Mouse (Mus musculus): ENCODE results near the gene Zup1. TPM values are rescaled to one million over a fixed set of nuclear protein-coding genes. Genes with fewer than 3 reads are reported as not detected.

Zup1 gene
- total RNA-seq, 2 experiments from 2014 or later = 17.1 to 19.5 TPM

- Histone ChIP-seq H3K27ac (no peak overlapping the region), H3K4me3 (no peak overlapping the region)
- no peak for DNase-seq (ENCODE audit: low spot score in 2 of 2)
- no peak for TF ChIP-seq CTCF (conservative IDR thresholded peaks at IDR 0.05)
Observed at GRCm38 (mm10) chr10:33872672-33873398, 78.2 kb downstream of the Zup1 start.

GRCm38 (mm10) chr10:33870441-33870840 is 80.6 kb downstream of the Zup1 start:
- DNase-seq (ENCODE audit: low spot score in 2 of 2) = no peak
- Histone ChIP-seq H3K4me3 (no peak overlapping the region), H3K27ac (no peak overlapping the region)
- TF ChIP-seq CTCF (conservative IDR thresholded peaks at IDR 0.05) = no peak

Other genes starting within 250 kb of the Zup1 start
- 1 to 10 TPM; 1.3 to 1.6 TPM for gene Sult3a2, start 164.6 kb downstream of the Zup1 start, total RNA-seq (2021)
- gene Sult3a1, start 93.5 kb downstream of the Zup1 start, total RNA-seq (2021) = not detected
- gene Rsph4a, start 46.2 kb downstream of the Zup1 start, total RNA-seq (2021) = 1 to 10 TPM; 5.6 to 5.8 TPM
- gene Rwdd1, start 68.4 kb upstream of the Zup1 start, total RNA-seq (2021) = 100 to 1,000 TPM in 1 of 2 experiments, 10 to 100 TPM in 1; 94.7 to 112 TPM
- gene Trappc3l, start 86.3 kb upstream of the Zup1 start, total RNA-seq (2021) = under 1 TPM in 1 of 2 experiments, not detected in 1; 0.39 TPM
- not detected for gene Calhm4, start 93.0 kb upstream of the Zup1 start, total RNA-seq (2021)
- 1 to 10 TPM; 3.9 to 4.7 TPM for gene Calhm5, start 145.2 kb upstream of the Zup1 start, total RNA-seq (2021)
- gene Calhm6, start 176.7 kb upstream of the Zup1 start, total RNA-seq (2021) = under 1 TPM; 0.44 to 0.56 TPM